Mouse (Mus musculus): ENCODE results near the gene Arhgef19. TPM values are rescaled to one million over a fixed set of nuclear protein-coding genes. Genes with fewer than 3 reads are reported as not detected.

Gene Arhgef19
- polyA plus RNA-seq, 1 experiment from 2014 or later: 5.8 TPM

- DNase-seq (ENCODE audit: low spot score) (no peak), ATAC-seq (replicated peaks; ENCODE audit: insufficient number of reproducible peaks, low FRiP score, low TSS enrichment, low read depth) (no peak)
- Histone ChIP-seq H3K9ac (replicated peaks; ENCODE audit: low read length) (peak overlapping the region; percentile 69), H3K9me3 (replicated peaks; ENCODE audit: control insufficient read depth, low read length) (no peaks in the 10 kb centered on the region), H3K27me3 (ENCODE audit: control insufficient read depth, insufficient read depth, low read length) (peaks cover 22% of the 10 kb centered on the region), H3K4me2 (ENCODE audit: low read depth, low read length) (peak overlapping the region; percentile 98), H3K4me3 (ENCODE audit: low read depth, low read length) (peak overlapping the region; percentile 62), H3K36me3 (replicated peaks; ENCODE audit: control insufficient read depth, insufficient read depth, low read depth, low read length) (no peaks in the 10 kb centered on the region), H3K27ac (replicated peaks; ENCODE audit: low read depth, low read length) (no peak overlapping the region), H3K4me1 (ENCODE audit: control insufficient read depth, insufficient read depth, low read length) (peaks cover 7% of the 10 kb centered on the region)
- 12% methylated on average over 27 of the region's 27 CpGs for WGBS
Observed at GRCm38 (mm10) chr4:141302428-141303401, 63.4 kb downstream of the Arhgef19 start.

GRCm38 (mm10) chr4:141303402-141304222 is 64.3 kb downstream of the Arhgef19 start:
- Histone ChIP-seq H3K9ac (replicated peaks; ENCODE audit: low read length) (no peak overlapping the region), H3K36me3 (replicated peaks; ENCODE audit: control insufficient read depth, insufficient read depth, low read depth, low read length) (no peaks in the 10 kb centered on the region), H3K27ac (replicated peaks; ENCODE audit: low read depth, low read length) (no peak overlapping the region), H3K4me2 (ENCODE audit: low read depth, low read length) (peak overlapping the region; percentile 7; the same call in 1 of the 2 replicates), H3K4me1 (ENCODE audit: control insufficient read depth, insufficient read depth, low read length) (peaks cover 7% of the 10 kb centered on the region), H3K27me3 (ENCODE audit: control insufficient read depth, insufficient read depth, low read length) (peaks cover 21% of the 10 kb centered on the region), H3K9me3 (replicated peaks; ENCODE audit: control insufficient read depth, low read length) (no peaks in the 10 kb centered on the region), H3K4me3 (ENCODE audit: low read depth, low read length) (no peak overlapping the region)
- DNase-seq (ENCODE audit: low spot score) (no peak), ATAC-seq (replicated peaks; ENCODE audit: insufficient number of reproducible peaks, low FRiP score, low TSS enrichment, low read depth) (no peak)
- 41% methylated on average over 7 of the region's 7 CpGs for WGBS

GRCm38 (mm10) chr4:141304223-141304611 is 64.9 kb downstream of the Arhgef19 start:
- no peaks in the 10 kb centered on the region for H3K9me3 ChIP-seq (replicated peaks; ENCODE audit: control insufficient read depth, low read length)
- 75% methylated on average over 4 of the region's 4 CpGs for WGBS
- no peak overlapping the region for H3K4me3 ChIP-seq (ENCODE audit: low read depth, low read length)
- H3K4me2 ChIP-seq (ENCODE audit: low read depth, low read length): no peak overlapping the region
- ATAC-seq (replicated peaks; ENCODE audit: insufficient number of reproducible peaks, low FRiP score, low TSS enrichment, low read depth) (no peak), DNase-seq (ENCODE audit: low spot score) (no peak)
- no peak overlapping the region for H3K9ac ChIP-seq (replicated peaks; ENCODE audit: low read length)
- H3K4me1 ChIP-seq (ENCODE audit: control insufficient read depth, insufficient read depth, low read length): peaks cover 7% of the 10 kb centered on the region
- H3K36me3 ChIP-seq (replicated peaks; ENCODE audit: control insufficient read depth, insufficient read depth, low read depth, low read length): no peaks in the 10 kb centered on the region
- H3K27me3 ChIP-seq (ENCODE audit: control insufficient read depth, insufficient read depth, low read length): peaks cover 21% of the 10 kb centered on the region
- no peak overlapping the region for H3K27ac ChIP-seq (replicated peaks; ENCODE audit: low read depth, low read length)

- Histone ChIP-seq H3K9me3 (replicated peaks; ENCODE audit: control insufficient read depth, low read length) (no peaks in the 10 kb centered on the region), H3K4me3 (ENCODE audit: low read depth, low read length) (no peak overlapping the region), H3K4me2 (ENCODE audit: low read depth, low read length) (no peak overlapping the region), H3K36me3 (replicated peaks; ENCODE audit: control insufficient read depth, insufficient read depth, low read depth, low read length) (no peaks in the 10 kb centered on the region), H3K27me3 (ENCODE audit: control insufficient read depth, insufficient read depth, low read length) (peaks cover 18% of the 10 kb centered on the region), H3K4me1 (ENCODE audit: control insufficient read depth, insufficient read depth, low read length) (peaks cover 11% of the 10 kb centered on the region), H3K27ac (replicated peaks; ENCODE audit: low read depth, low read length) (no peak overlapping the region), H3K9ac (replicated peaks; ENCODE audit: low read length) (no peak overlapping the region)
- DNase-seq (ENCODE audit: low spot score) (no peak), ATAC-seq (replicated peaks; ENCODE audit: insufficient number of reproducible peaks, low FRiP score, low TSS enrichment, low read depth) (no peak)
- 39% methylated on average over 8 of the region's 8 CpGs for WGBS
Observed at GRCm38 (mm10) chr4:141306057-141306456, 66.8 kb downstream of the Arhgef19 start.

Other genes with a start within 250 kb of the Arhgef19 start
- 409 and 469 TPM in 2 replicates for gene Mfap2, start 229.1 kb upstream of the Arhgef19 start, polyA plus RNA-seq (2014; fragmentation: Nextera tagmentation; extraction: Ambion mirVana)
- 6.8 and 7.5 TPM in 2 replicates for gene Crocc, start 178.9 kb upstream of the Arhgef19 start, polyA plus RNA-seq (2014; fragmentation: Nextera tagmentation; extraction: Ambion mirVana)
- 57.0 and 64.9 TPM in 2 replicates for gene Necap2, start 161.1 kb upstream of the Arhgef19 start, polyA plus RNA-seq (2014; fragmentation: Nextera tagmentation; extraction: Ambion mirVana)
- gene Spata21, start 151.2 kb upstream of the Arhgef19 start, polyA plus RNA-seq (2014; fragmentation: Nextera tagmentation; extraction: Ambion mirVana): not detected in 2 replicates
- gene Szrd1, start 99.7 kb upstream of the Arhgef19 start, polyA plus RNA-seq (2014; fragmentation: Nextera tagmentation; extraction: Ambion mirVana): 36.3 and 36.6 TPM in 2 replicates
- 23.7 and 25.2 TPM in 2 replicates for gene Fbxo42, start 91.6 kb upstream of the Arhgef19 start, polyA plus RNA-seq (2014; fragmentation: Nextera tagmentation; extraction: Ambion mirVana)
- gene Rsg1, start 25.5 kb upstream of the Arhgef19 start, polyA plus RNA-seq (2014; fragmentation: Nextera tagmentation; extraction: Ambion mirVana): 6.2 and 6.8 TPM in 2 replicates
- gene Epha2, start 61.7 kb downstream of the Arhgef19 start, polyA plus RNA-seq (2014; fragmentation: Nextera tagmentation; extraction: Ambion mirVana): 1.0 and 1.4 TPM in 2 replicates
- 0.76 and 1.3 TPM in 2 replicates for gene Fam131c, start 128.7 kb downstream of the Arhgef19 start, polyA plus RNA-seq (2014; fragmentation: Nextera tagmentation; extraction: Ambion mirVana)
- 0.27 and 0.45 TPM in 2 replicates for gene Clcnka, start 159.2 kb downstream of the Arhgef19 start, polyA plus RNA-seq (2014; fragmentation: Nextera tagmentation; extraction: Ambion mirVana)
- not detected in 2 replicates for gene Clcnkb, start 176.5 kb downstream of the Arhgef19 start, polyA plus RNA-seq (2014; fragmentation: Nextera tagmentation; extraction: Ambion mirVana)
- gene Hspb7, start 181.3 kb downstream of the Arhgef19 start, polyA plus RNA-seq (2014; fragmentation: Nextera tagmentation; extraction: Ambion mirVana): 0.10 and 0.45 TPM in 2 replicates
- gene Srarp, start 196.6 kb downstream of the Arhgef19 start, polyA plus RNA-seq (2014; fragmentation: Nextera tagmentation; extraction: Ambion mirVana): not detected in 2 replicates
- gene Zbtb17, start 205.2 kb downstream of the Arhgef19 start, polyA plus RNA-seq (2014; fragmentation: Nextera tagmentation; extraction: Ambion mirVana): 35.4 and 43.3 TPM in 2 replicates

Data from embryonic facial prominence, embryonic 11.5 days (tissue).